Mouse (Mus musculus) embryonic facial prominence, embryonic 11.5 days (tissue): ENCODE data around the gene 5730522E02Rik. TPM values are rescaled to one million over a fixed set of nuclear protein-coding genes. Genes with fewer than 3 reads are reported as not detected.

Experiments
- ATAC-seq: fragments of 200-750 bp; cut with Nextera tagmentation; replicated peaks from 2 replicates; pipeline ENCODE4 v1.8.0; 2017; ENCODE audit warnings: low read depth; ENCODE audit not compliant: insufficient number of reproducible peaks, low FRiP score, low TSS enrichment
- DNase-seq: peaks from one replicate; pipeline ENCODE4 v3.0.0-alpha.2; 2015; ENCODE audit warnings: low spot score
- H3K27ac ChIP-seq: fragments of 300-500 bp; sonication (generic); replicated peaks from 2 replicates; pipeline ENCODE4 v1.5.1; 2014; ENCODE audit warnings: mild to moderate bottlenecking, low read depth, low read length, control low read depth
- H3K27me3 ChIP-seq: fragments of 300-500 bp; sonication (generic); 2 replicates; pipeline ENCODE4 v1.6.1; 2014; ENCODE audit warnings: mild to moderate bottlenecking, low read length, moderate library complexity, mixed read lengths; ENCODE audit not compliant: control insufficient read depth, insufficient read depth
- H3K36me3 ChIP-seq: fragments of 300-500 bp; sonication (generic); replicated peaks from 2 replicates; pipeline ENCODE4 v1.6.1; 2014; ENCODE audit warnings: low read depth, mild to moderate bottlenecking, low read length, moderate library complexity, mixed read lengths; ENCODE audit not compliant: control insufficient read depth, insufficient read depth
- H3K4me1 ChIP-seq: fragments of 300-500 bp; sonication (generic); 2 replicates; pipeline ENCODE4 v1.6.1; 2014; ENCODE audit warnings: low read length, mixed read lengths; ENCODE audit not compliant: control insufficient read depth, insufficient read depth
- H3K4me2 ChIP-seq: fragments of 300-500 bp; sonication (generic); 2 replicates; pipeline ENCODE4 v1.6.1; 2014; ENCODE audit warnings: low read depth, mild to moderate bottlenecking, control low read depth, low read length, moderate library complexity
- H3K4me3 ChIP-seq: fragments of 300-500 bp; sonication (generic); 2 replicates; pipeline ENCODE4 v1.5.1; 2014; ENCODE audit warnings: low read depth, low read length, control low read depth
- H3K9ac ChIP-seq: fragments of 300-500 bp; sonication (generic); replicated peaks from 2 replicates; pipeline ENCODE4 v1.6.1; 2014; ENCODE audit warnings: mild to moderate bottlenecking, control low read depth, low read length
- H3K9me3 ChIP-seq: fragments of 300-500 bp; sonication (generic); replicated peaks from 2 replicates; pipeline ENCODE4 v1.6.1; 2016; ENCODE audit warnings: mild to moderate bottlenecking, low read length, inconsistent platforms, mixed read lengths; ENCODE audit not compliant: control insufficient read depth
- WGBS: fragments of 180-500 bp; shearing (Covaris S2); extraction: QIAGEN DNeasy Blood & Tissue Kit; methylation state at CpG from one replicate; pipeline ENCODE4 v1.1.7; 2014; 5-methylcytosine and 5-hydroxymethylcytosine counted together
- polyA plus RNA-seq: library from polyadenylated mRNA; unstranded; fragments of >200 nt; fragmentation: Nextera tagmentation; extraction: Ambion mirVana; gene quantifications from 2 replicates; pipeline ENCODE4 v1.2.1, GENCODE M21; 2014

Gene 5730522E02Rik
- polyA plus RNA-seq, 1 experiment from 2014 or later: 8.7 TPM

- ATAC-seq (peak; percentile 85), DNase-seq (peak; percentile 65)
- Histone ChIP-seq H3K27ac (no peak overlapping the region), H3K9ac (no peak overlapping the region), H3K27me3 (no peaks in the 10 kb centered on the region), H3K4me1 (no peaks in the 10 kb centered on the region), H3K4me3 (no peak overlapping the region), H3K36me3 (no peaks in the 10 kb centered on the region), H3K4me2 (no peak overlapping the region), H3K9me3 (no peaks in the 10 kb centered on the region)
- WGBS: 55% methylated on average over 4 of the region's 4 CpGs
These were observed 9.4 kb downstream of the 5730522E02Rik start for GRCm38 (mm10) chr11:26200970-26201777.

- no peak overlapping the region for H3K27ac ChIP-seq
- no peaks in the 10 kb centered on the region for H3K36me3 ChIP-seq
- H3K9ac ChIP-seq: no peak overlapping the region
- H3K4me3 ChIP-seq: no peak overlapping the region
- no peak for DNase-seq
- no peaks in the 10 kb centered on the region for H3K27me3 ChIP-seq
- no peaks in the 10 kb centered on the region for H3K9me3 ChIP-seq
- no peaks in the 10 kb centered on the region for H3K4me1 ChIP-seq
- WGBS: 81% methylated on average over 3 of the region's 3 CpGs
- ATAC-seq: no peak
- H3K4me2 ChIP-seq: no peak overlapping the region
These were observed 15.1 kb downstream of the 5730522E02Rik start for GRCm38 (mm10) chr11:26195468-26195867.

GRCm38 (mm10) chr11:26187231-26187967 lies 23.2 kb downstream of the 5730522E02Rik start:
- H3K9me3 ChIP-seq: no peaks in the 10 kb centered on the region
- 92% methylated on average over 3 of the region's 3 CpGs for WGBS
- H3K4me1 ChIP-seq: no peaks in the 10 kb centered on the region
- H3K27me3 ChIP-seq: no peaks in the 10 kb centered on the region
- H3K36me3 ChIP-seq: no peaks in the 10 kb centered on the region
- H3K9ac ChIP-seq: no peak overlapping the region
- H3K4me2 ChIP-seq: no peak overlapping the region
- H3K27ac ChIP-seq: no peak overlapping the region
- ATAC-seq: no peak
- H3K4me3 ChIP-seq: no peak overlapping the region
- no peak for DNase-seq

- Histone ChIP-seq H3K27ac (no peak overlapping the region), H3K9me3 (no peaks in the 10 kb centered on the region), H3K4me3 (no peak overlapping the region), H3K4me2 (no peak overlapping the region), H3K36me3 (no peaks in the 10 kb centered on the region), H3K9ac (no peak overlapping the region), H3K27me3 (no peaks in the 10 kb centered on the region), H3K4me1 (no peaks in the 10 kb centered on the region)
- no peak for DNase-seq
- no peak for ATAC-seq
- 92% methylated on average over 2 of the region's 2 CpGs for WGBS
These were observed 40.0 kb downstream of the 5730522E02Rik start for GRCm38 (mm10) chr11:26170572-26170971.

GRCm38 (mm10) chr11:26167609-26167971 lies 43.0 kb downstream of the 5730522E02Rik start:
- no peak overlapping the region for H3K4me3 ChIP-seq
- no peak overlapping the region for H3K27ac ChIP-seq
- H3K27me3 ChIP-seq: no peaks in the 10 kb centered on the region
- H3K9ac ChIP-seq: no peak overlapping the region
- no peaks in the 10 kb centered on the region for H3K9me3 ChIP-seq
- H3K4me1 ChIP-seq: no peaks in the 10 kb centered on the region
- H3K4me2 ChIP-seq: no peak overlapping the region
- 92% methylated on average over 7 of the region's 7 CpGs for whole genome bisulfite sequencing
- DNase-seq: no peak
- ATAC-seq: no peak
- H3K36me3 ChIP-seq: no peaks in the 10 kb centered on the region

- Histone ChIP-seq H3K4me2 (no peak overlapping the region), H3K27me3 (no peaks in the 10 kb centered on the region), H3K4me3 (no peak overlapping the region), H3K4me1 (no peaks in the 10 kb centered on the region), H3K9ac (no peak overlapping the region), H3K9me3 (no peaks in the 10 kb centered on the region), H3K36me3 (no peaks in the 10 kb centered on the region), H3K27ac (no peak overlapping the region)
- ATAC-seq (no peak), DNase-seq (no peak)
- 83% methylated on average over 4 of the region's 4 CpGs for WGBS
These were observed 43.5 kb downstream of the 5730522E02Rik start for GRCm38 (mm10) chr11:26166966-26167608.

GRCm38 (mm10) chr11:26164651-26165259 lies 45.8 kb downstream of the 5730522E02Rik start:
- Histone ChIP-seq H3K4me2 (no peak overlapping the region), H3K4me3 (no peak overlapping the region), H3K4me1 (no peaks in the 10 kb centered on the region), H3K9me3 (no peaks in the 10 kb centered on the region), H3K36me3 (no peaks in the 10 kb centered on the region), H3K9ac (no peak overlapping the region), H3K27ac (no peak overlapping the region), H3K27me3 (no peaks in the 10 kb centered on the region)
- ATAC-seq (no peak), DNase-seq (no peak)
- 87% methylated on average over 5 of the region's 5 CpGs for WGBS
